Mouse (Mus musculus) bone marrow macrophage, adult 2 months (primary cell): ENCODE data around the gene Plcb4.

Experiments
- CTCF ChIP-seq: IDR thresholded peaks from 2 replicates; pipeline ENCODE4 v1.5.1; 2012; ENCODE audit warnings: low read depth, mild to moderate bottlenecking, low read length, moderate library complexity
- POLR2A ChIP-seq: IDR thresholded peaks from 2 replicates; pipeline ENCODE4 v1.6.1; 2012; ENCODE audit warnings: mild to moderate bottlenecking, low read depth, low read length, borderline replicate concordance

- TF ChIP-seq CTCF (no peak), POLR2A (no peak)
Observed at GRCm38 (mm10) chr2:135731591-135731990, 72.8 kb downstream of the Plcb4 start.
